Mouse (Mus musculus): ENCODE measurements around the gene Flvcr1. TPM values are rescaled to one million over a fixed set of nuclear protein-coding genes. Genes with fewer than 3 reads are reported as not detected.
A peak's percentile ranks its signal among the peaks of the same experiment; 100 is the strongest.

Gene Flvcr1
- polyA plus RNA-seq (2015; fragmentation: Nextera tagmentation; extraction: Ambion mirVana), result 9.3 and 13.5 TPM in 2 replicates

DNA sequence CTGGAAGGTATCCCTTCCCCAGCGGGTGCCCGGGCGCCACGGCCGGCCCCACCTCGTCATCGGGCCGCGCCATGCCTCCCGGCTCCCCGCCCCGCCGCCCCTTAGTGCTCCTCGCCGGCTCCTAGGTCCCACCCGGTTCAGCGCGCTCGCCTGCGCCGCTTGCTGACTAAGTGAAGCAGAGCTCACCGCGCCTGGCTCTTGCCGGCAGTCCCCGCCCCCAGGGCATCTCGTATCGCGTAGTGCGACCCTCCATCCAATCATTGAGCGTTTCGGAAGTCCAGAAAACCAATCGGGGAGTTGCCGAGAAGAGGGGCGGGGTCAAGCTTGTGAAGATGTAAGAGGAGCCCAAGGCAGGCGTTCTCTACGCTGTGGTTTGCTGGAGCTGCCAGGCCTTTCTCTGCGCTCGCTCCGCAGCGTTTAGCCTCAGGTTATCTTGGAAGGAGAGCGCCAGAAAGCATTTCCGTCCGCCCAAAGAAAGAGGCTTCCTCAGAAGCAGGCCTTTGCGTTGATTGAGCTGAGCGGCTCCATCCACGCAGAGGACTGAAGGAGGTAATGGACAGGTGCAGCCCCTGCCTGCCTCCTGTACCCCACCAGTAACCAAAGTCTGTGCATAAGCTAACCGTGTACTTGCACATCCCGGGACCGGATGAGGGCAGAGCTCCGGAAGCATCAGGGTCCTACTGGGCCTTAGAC, at the start of gene Flvcr1:
Flvcr1 (minus strand) TSS at position 138 of the 693 bp plus-strand sequence.
- DNase-seq (ENCODE audit: low spot score), result peak; percentile 100

- no peak for DNase-seq (ENCODE audit: low spot score)
These were observed 49.4 kb upstream of the Flvcr1 start for GRCm38 (mm10) chr1:191075199-191075883.

- DNase-seq (ENCODE audit: low spot score), result no peak
These were observed 47.5 kb upstream of the Flvcr1 start for GRCm38 (mm10) chr1:191073486-191073885.

GRCm38 (mm10) chr1:191073001-191073400, 47.0 kb upstream of the Flvcr1 start:
- DNase-seq (ENCODE audit: low spot score), result no peak

GRCm38 (mm10) chr1:191072329-191072913, 46.5 kb upstream of the Flvcr1 start:
- no peak for DNase-seq (ENCODE audit: low spot score)

- no peak for DNase-seq (ENCODE audit: low spot score)
These were observed 45.7 kb upstream of the Flvcr1 start for GRCm38 (mm10) chr1:191071613-191072012.

DNA sequence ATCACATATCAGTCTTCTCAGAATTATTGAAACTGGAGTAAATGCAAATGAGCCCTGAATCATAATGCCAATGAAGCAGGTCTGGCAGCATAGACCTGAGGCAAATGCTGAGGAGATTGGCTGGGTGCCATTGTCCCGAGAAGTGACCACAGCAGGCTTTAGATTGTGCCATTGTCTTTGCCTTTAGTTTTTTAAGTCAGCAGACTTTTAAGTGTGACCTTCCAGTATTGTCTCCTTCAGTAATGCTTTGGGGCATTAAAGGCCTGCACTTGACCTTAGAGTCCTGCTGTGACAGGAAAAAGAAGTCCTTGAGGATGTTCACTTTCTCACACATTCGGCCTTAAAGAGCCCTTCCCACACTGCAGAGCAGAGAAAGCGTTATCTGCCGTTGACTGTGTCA, 44.3 kb upstream of the Flvcr1 start:
- DNase-seq (ENCODE audit: low spot score), result no peak

DNA sequence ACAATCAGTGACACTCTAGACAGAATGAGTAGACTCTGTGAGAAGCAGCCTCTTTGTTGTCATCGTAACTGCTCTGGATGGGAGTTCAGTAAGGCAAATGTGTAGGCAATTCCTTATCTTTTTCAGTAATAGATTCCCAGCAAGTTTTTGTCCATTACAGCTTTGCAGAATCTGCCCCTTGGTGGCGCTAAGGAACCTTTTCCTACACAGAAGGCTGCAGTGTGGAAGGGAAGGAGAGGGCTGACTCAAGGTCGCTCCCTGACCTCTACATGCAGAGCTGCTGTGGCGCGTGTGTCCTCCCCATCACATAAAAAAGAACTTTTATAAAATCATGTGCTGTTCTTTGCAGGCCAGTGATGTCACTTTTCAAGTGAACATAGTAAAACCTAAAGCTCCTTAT, 42.4 kb upstream of the Flvcr1 start:
- no peak for DNase-seq (ENCODE audit: low spot score)

DNA sequence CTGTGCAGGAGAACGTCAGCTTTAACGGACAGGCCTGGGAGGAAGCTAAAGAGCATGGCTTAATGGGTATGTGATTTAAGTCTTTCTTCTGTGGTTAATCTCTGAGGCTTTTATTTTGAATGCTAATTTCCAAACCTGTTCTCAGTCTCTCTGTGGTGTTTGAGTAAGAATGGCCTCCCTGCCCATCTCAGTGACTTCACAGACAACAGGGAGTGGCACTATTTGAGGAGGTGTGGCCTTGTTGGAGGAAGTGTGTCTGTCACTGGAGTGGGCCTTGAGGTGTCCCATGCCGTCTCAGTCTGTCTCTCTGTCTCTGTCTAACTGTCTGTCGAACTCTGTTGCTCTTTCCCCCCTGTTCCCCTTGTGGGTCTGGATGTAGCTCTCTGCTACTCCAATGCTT, 39.2 kb upstream of the Flvcr1 start:
- no peak for DNase-seq (ENCODE audit: low spot score)

DNA sequence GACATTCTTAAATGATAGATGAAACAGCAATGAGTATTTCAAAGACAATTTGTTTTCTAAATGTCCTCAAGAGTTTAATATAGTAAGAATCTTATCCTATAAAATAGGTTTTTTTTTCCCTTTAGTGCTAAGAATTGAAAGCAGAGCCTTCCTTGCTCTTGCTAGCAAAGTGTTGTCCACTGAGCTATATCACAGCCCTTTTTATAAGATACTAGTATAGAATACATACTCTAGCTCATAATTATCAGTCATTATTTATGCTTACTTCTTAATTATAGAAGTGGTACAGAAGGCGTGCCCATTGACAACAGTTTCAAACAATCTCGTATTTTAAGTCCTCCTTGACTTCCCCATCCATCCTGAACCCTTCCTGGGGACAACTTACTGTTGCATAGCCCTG, 38.6 kb upstream of the Flvcr1 start:
- DNase-seq (ENCODE audit: low spot score), result no peak

DNA sequence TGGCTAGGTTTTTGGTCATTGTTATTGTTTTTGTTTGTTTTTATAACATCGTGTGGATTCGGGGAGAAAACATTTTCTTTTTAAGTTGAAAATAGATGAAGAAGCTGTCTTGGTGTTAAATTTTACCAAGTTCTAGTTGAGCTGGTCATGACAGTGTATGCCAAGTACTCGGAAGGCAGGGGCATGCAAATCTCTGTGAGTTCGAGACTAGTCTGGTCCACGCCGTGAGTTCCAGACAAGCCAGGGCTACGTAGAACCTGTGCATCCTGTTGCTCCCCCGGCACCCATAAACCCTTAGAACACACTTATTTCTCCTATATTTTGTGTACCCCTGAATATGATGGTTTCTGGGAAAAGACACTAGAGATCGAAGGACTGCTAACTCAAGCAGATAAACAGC, 37.7 kb upstream of the Flvcr1 start:
- no peak for DNase-seq (ENCODE audit: low spot score)

DNA sequence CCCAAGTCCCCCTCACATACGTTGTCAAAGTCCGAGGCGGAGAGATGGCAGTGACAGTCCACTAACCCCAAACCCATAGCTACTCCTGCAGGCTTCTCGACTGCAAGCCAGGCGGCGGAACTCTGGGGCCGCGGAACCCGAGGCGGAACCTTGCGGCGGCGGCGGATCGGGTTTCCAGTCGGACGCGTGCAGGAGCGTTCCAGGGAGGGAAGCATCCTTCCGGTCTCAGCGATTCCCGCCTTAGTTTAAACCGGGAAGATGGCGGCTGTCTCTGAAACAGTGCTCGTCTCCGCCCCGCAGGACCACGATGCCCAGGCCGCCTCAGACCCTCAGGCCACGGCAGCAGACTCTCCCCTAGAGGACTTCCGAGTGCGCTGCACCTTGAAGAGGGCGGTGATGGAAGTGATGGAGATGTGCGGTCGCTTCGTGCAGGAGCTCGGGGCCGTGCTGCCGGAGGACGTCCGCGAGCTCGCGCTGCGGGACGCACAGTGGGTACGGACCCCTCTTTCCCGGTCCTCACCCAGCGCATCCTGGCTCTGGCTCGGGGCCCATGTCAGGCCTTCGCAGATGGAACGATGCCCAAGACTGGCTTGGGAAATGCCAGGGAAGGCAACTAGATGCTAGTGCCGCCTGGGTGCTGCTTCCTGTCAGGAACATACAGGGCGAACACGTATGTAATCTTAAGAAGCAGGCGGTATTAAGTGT, 37.0 kb upstream of the Flvcr1 start, which contains the start of the genes Tatdn3 and Nsl1:
Tatdn3 (minus strand) TSS at position 152 of the 705 bp plus-strand sequence.
Nsl1 (plus strand) TSS at position 232 of the 705 bp plus-strand sequence.
- peak; percentile 87 for DNase-seq (ENCODE audit: low spot score)

- no peak for DNase-seq (ENCODE audit: low spot score)
These were observed 36.4 kb upstream of the Flvcr1 start for GRCm38 (mm10) chr1:191062241-191062780.

DNA sequence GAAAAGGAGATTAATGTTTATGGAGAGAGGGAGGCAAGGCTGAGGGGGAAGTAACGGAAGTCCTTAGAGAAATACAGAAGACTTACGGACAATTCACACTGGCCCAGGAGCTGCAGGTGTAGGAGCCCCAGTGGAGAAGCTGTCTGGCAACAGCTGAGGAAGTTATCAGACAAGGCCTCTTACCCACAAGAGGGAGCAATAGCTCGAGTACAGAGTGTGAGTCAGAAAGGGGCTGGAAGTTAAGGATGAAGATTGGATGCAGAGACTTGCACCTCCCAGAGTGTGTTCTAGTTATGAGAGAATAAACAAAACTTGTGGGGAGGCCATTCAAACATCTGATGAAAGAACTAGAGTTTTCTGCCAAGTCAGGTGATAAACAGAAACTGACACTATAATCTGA, 31.5 kb upstream of the Flvcr1 start:
- no peak for DNase-seq (ENCODE audit: low spot score)

- no peak for DNase-seq (ENCODE audit: low spot score)
These were observed 29.5 kb upstream of the Flvcr1 start for GRCm38 (mm10) chr1:191055533-191055873.

GRCm38 (mm10) chr1:191054870-191055532, 29.0 kb upstream of the Flvcr1 start:
- DNase-seq (ENCODE audit: low spot score), result no peak

DNA sequence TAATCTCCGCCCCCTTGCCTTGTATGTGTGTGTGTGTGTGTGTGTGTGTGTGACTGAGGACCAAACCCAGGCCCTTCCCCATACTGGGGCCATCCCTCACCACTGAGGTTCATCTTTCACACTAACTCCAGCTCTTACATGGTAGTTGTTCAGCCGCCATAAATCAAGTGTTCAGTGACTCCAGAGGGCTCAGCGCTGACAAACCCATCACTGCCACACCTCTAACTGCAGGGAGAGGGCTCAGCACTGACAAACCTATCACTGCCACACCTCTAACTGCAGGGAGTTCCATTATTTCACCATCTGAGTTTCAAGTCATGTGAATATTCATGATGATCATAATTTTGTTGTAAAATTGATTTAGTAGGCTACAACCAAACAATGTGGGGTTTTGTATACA, 27.6 kb upstream of the Flvcr1 start:
- DNase-seq (ENCODE audit: low spot score), result no peak

DNA sequence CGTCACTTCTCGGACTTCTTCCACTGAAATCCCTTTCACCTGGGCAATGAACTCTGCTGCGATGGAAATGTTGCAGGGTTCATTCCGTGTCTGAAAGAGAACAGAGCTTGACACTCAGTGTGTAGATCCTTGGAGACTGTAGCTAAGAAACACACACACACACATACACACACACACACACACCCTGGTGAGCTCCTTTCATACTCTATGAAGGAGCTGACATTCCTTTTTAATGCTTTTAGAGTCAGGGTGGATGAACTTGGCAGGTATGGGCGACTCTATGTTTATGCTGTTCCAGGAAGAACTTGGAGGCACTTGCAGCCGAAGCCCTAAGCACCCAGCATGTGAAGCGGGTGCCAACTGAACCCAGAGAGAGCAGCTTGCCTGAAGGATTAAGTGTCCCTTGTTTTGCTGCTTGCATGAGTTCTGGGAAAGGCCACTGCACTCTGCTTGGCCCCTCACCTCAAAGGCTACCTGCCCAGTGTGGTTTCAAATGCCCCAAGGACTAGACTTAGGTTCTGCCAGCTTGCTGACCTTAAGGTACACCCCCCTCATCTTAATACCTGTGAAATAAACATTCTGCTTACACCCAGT, 20.4 kb upstream of the Flvcr1 start:
- no peak for DNase-seq (ENCODE audit: low spot score)

DNA sequence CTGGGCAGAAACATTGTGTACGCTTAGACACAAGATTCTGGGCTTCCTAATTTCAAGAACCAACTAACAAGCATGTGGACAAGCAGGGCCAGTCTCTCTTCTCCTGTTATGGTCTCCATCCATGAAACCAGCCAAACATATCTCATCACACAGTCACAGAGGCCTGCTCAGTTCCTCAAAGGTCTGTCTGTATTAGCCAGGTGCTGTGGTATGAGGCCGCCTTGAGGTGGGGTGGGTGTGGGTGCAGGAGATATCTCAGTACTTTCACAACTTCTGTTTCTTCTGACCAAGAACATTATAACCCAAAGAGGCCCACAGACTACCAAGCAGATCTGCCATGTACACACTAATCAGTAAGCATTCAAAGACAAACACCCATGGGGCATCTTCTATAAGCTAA, 19.3 kb upstream of the Flvcr1 start:
- no peak for DNase-seq (ENCODE audit: low spot score)

DNA sequence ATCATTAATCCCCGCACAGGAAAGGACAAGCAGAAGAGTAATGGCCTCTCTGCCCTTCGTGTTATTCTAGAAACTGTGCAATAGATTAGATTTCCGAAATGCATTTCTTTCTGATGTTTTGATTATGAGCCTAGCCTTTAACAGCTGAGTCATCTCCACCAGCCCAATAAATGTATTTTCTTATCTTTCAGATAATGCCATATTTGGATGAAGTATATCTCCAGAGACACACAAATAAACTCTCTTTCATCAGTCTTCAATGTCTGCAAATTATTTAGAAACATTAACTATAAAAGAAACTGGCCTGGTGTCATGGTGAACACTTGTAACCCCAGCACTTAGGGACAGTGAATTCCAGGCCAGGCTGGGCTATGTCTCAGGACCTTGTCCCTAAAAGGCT, 16.7 kb upstream of the Flvcr1 start:
- DNase-seq (ENCODE audit: low spot score), result no peak

GRCm38 (mm10) chr1:191042106-191042505, 16.1 kb upstream of the Flvcr1 start:
- DNase-seq (ENCODE audit: low spot score), result no peak
